Mouse (Mus musculus) cerebellum, adult 2 months (tissue): Measurements from ENCODE around the gene Angptl1.

Experiments used
- CTCF ChIP-seq: fragments of 200-500 bp; IDR thresholded peaks from 2 replicates; pipeline ENCODE4 v1.5.1; 2011; ENCODE audit warnings: low read depth, mild to moderate bottlenecking, control low read depth, low read length, moderate library complexity, borderline replicate concordance; ENCODE audit not compliant: insufficient read depth
- POLR2A ChIP-seq: fragments of 200-500 bp; IDR thresholded peaks from 2 replicates; pipeline ENCODE4 v1.6.1; 2011; ENCODE audit warnings: low read length, control low read depth, borderline replicate concordance; ENCODE audit not compliant: insufficient read depth

GRCm38 (mm10) chr1:156861475-156862043, 23.2 kb downstream of the Angptl1 start:
- peak; percentile 19; the same call in 1 of the 2 replicates for TF ChIP-seq CTCF
- no peak for TF ChIP-seq POLR2A
